ENCODE assay signal across 28 mouse cellular contexts in genomic region chr6:88188148-88188547, GRCm38 (mm10). TPM values are rescaled to one million over a fixed set of nuclear protein-coding genes. Genes with fewer than 3 reads are reported as not detected.
DNase-seq lines count a peak whose midpoint lies in the region; ATAC-seq lines count a peak whose summit lies in the region.
"Had no signal": no experiment of that assay in that cellular context is flagged by ENCODE, and none has a peak within 500 bp of the region (broad histone marks: within the 10 kb centered on the region; RNA-seq: fewer than 3 reads in every experiment).

No protein-coding gene starts in this region.

- H3K4me3 ChIP-seq in midbrain, embryonic 11.5 days (ENCODE audit: low read depth, low read length) = no peak overlapping the region
- H3K4me3 ChIP-seq in midbrain, embryonic 10.5 days = no peak overlapping the region
- no peak overlapping the region for H3K4me3 ChIP-seq in embryonic facial prominence, embryonic 10.5 days
- H3K4me3 ChIP-seq: embryonic facial prominence, embryonic 15.5 days; heart, embryonic 15.5 days; hindbrain, embryonic 13.5 days; stomach, embryonic 15.5 days had no signal

- no peak for ATAC-seq in midbrain, embryonic 11.5 days (ENCODE audit: low FRiP score)
- ATAC-seq: activated CD4-positive, CD25-positive, alpha-beta regulatory T cell, adult 4 months; inflammation-experienced regulatory T-cells, adult 6 months; liver, postnatal 0 days had no signal

- no peaks in the 10 kb centered on the region for H3K9me3 ChIP-seq in midbrain, embryonic 11.5 days (ENCODE audit: control insufficient read depth, low read length)
- no peaks in the 10 kb centered on the region for H3K9me3 ChIP-seq in midbrain, embryonic 10.5 days (replicated peaks)
- H3K9me3 ChIP-seq in embryonic facial prominence, embryonic 10.5 days = no peaks in the 10 kb centered on the region
- H3K9me3 ChIP-seq: embryonic facial prominence, embryonic 15.5 days; heart, embryonic 15.5 days; hindbrain, embryonic 13.5 days; midbrain, embryonic 12.5 days; stomach, embryonic 15.5 days had no signal

- 77% methylated on average over 6 of the region's 6 CpGs for WGBS in midbrain, embryonic 11.5 days
- 77% methylated on average over 6 of the region's 6 CpGs for WGBS in midbrain, embryonic 10.5 days
- WGBS in embryonic facial prominence, embryonic 10.5 days = 78% methylated on average over 6 of the region's 6 CpGs

- H3K9ac ChIP-seq in midbrain, embryonic 11.5 days (ENCODE audit: low read length) = no peak overlapping the region
- H3K9ac ChIP-seq: embryonic facial prominence, embryonic 15.5 days; heart, embryonic 15.5 days; liver, postnatal 0 days; midbrain, embryonic 12.5 days; stomach, embryonic 15.5 days had no signal

- peaks cover 60% of the 10 kb centered on the region for H3K27me3 ChIP-seq in midbrain, embryonic 11.5 days (ENCODE audit: control insufficient read depth, insufficient read depth, low read length)
- peaks cover 72% of the 10 kb centered on the region for H3K27me3 ChIP-seq in midbrain, embryonic 10.5 days (ENCODE audit: low read depth, poor library complexity, severe bottlenecking)
- peaks cover 75% of the 10 kb centered on the region for H3K27me3 ChIP-seq in embryonic facial prominence, embryonic 10.5 days (replicated peaks; ENCODE audit: low read depth, poor library complexity, severe bottlenecking)

- DNase-seq in frontal cortex, adult 2 months (ENCODE audit: extremely low spot score in 1 of 2, low spot score in 1 of 2) = peak; percentile 20 to 64
- DNase-seq in frontal cortex, postnatal 25 days (ENCODE audit: low spot score in 2 of 2) = no peak
- DNase-seq in midbrain, embryonic 11.5 days (ENCODE audit: low spot score, missing footprints) = peak; percentile 75
- no peak for DNase-seq in midbrain, embryonic 10.5 days (ENCODE audit: low spot score)
- DNase-seq in frontal cortex, postnatal 36 days (ENCODE audit: low spot score in 2 of 2) = peak; percentile 48 to 82
- DNase-seq in telencephalon, adult 2 months (ENCODE audit: low read depth, low spot score) = peak; percentile 65
- no peak for DNase-seq in embryonic facial prominence, embryonic 10.5 days (ENCODE audit: low spot score)
- DNase-seq: adrenal gland, adult 8-10 months; cerebellum, adult 8-10 months; gastrocnemius, postnatal 36 days; heart, postnatal 36 days; kidney, adult 18-20 months; kidney, postnatal 4 days; liver, postnatal 0 days; lung, postnatal 10 days; thymus, adult 18-20 months; thymus, postnatal 4 days had no signal

- H3K4me2 ChIP-seq in midbrain, embryonic 11.5 days = no peak overlapping the region
- H3K4me2 ChIP-seq: embryonic facial prominence, embryonic 15.5 days; heart, embryonic 15.5 days; hindbrain, embryonic 13.5 days; liver, embryonic 11.5 days; stomach, embryonic 15.5 days had no signal

- no peaks in the 10 kb centered on the region for H3K36me3 ChIP-seq in midbrain, embryonic 11.5 days (ENCODE audit: control insufficient read depth, insufficient read depth, low read length)
- no peaks in the 10 kb centered on the region for H3K36me3 ChIP-seq in midbrain, embryonic 10.5 days
- H3K36me3 ChIP-seq in embryonic facial prominence, embryonic 10.5 days (replicated peaks) = no peaks in the 10 kb centered on the region
- H3K36me3 ChIP-seq: embryonic facial prominence, embryonic 15.5 days; heart, embryonic 15.5 days; hindbrain, embryonic 13.5 days; midbrain, embryonic 12.5 days; stomach, embryonic 15.5 days had no signal

- H3K4me1 ChIP-seq in midbrain, embryonic 11.5 days (ENCODE audit: control insufficient read depth, insufficient read depth, low read length) = peaks cover 18% of the 10 kb centered on the region
- H3K4me1 ChIP-seq in midbrain, embryonic 10.5 days = peaks cover 26% of the 10 kb centered on the region
- peaks cover 24% of the 10 kb centered on the region for H3K4me1 ChIP-seq in embryonic facial prominence, embryonic 10.5 days

- no peak overlapping the region for H3K27ac ChIP-seq in midbrain, embryonic 11.5 days (ENCODE audit: low read depth, low read length)
- no peak overlapping the region for H3K27ac ChIP-seq in midbrain, embryonic 10.5 days (replicated peaks)
- no peak overlapping the region for H3K27ac ChIP-seq in embryonic facial prominence, embryonic 10.5 days (replicated peaks)
- H3K27ac ChIP-seq: embryonic facial prominence, embryonic 15.5 days; heart, embryonic 15.5 days; stomach, embryonic 15.5 days had no signal

RNA-seq across cellular contexts. Expression of gene Gata2, which starts 5.5 kb away (rescaled TPM):
- 5.7 and 7.4 TPM in 2 replicates for polyA plus RNA-seq in frontal cortex, adult 2 months (2012; rRNA removed)
- 26.6 and 28.6 TPM in 2 replicates for polyA plus RNA-seq in midbrain, embryonic 11.5 days (2014; fragmentation: Nextera tagmentation; extraction: Ambion mirVana)
- 19.3 and 36.1 TPM in 2 replicates for polyA plus RNA-seq in midbrain, embryonic 10.5 days (2016; fragmentation: Nextera tagmentation; extraction: Ambion mirVana)
- 34.6 and 35.9 TPM in 2 replicates for polyA plus RNA-seq in embryonic facial prominence, embryonic 10.5 days (2016; fragmentation: Nextera tagmentation; extraction: Ambion mirVana)
- polyA plus RNA-seq: activated CD4-positive, CD25-positive, alpha-beta regulatory T cell, adult 4 months; inflammation-experienced regulatory T-cells, adult 6 months had no signal

RNA-seq across cellular contexts. Expression of gene Dnajb8, which starts 33.9 kb away (rescaled TPM):
- not detected in 2 replicates for polyA plus RNA-seq in frontal cortex, adult 2 months (2012; rRNA removed)
- polyA plus RNA-seq in midbrain, embryonic 11.5 days (2014; fragmentation: Nextera tagmentation; extraction: Ambion mirVana) = not detected in 2 replicates
- not detected in 2 replicates for polyA plus RNA-seq in midbrain, embryonic 10.5 days (2016; fragmentation: Nextera tagmentation; extraction: Ambion mirVana)
- polyA plus RNA-seq in embryonic facial prominence, embryonic 10.5 days (2016; fragmentation: Nextera tagmentation; extraction: Ambion mirVana) = not detected in 2 replicates
- polyA plus RNA-seq: activated CD4-positive, CD25-positive, alpha-beta regulatory T cell, adult 4 months; C2C12; embryonic facial prominence, embryonic 15.5 days; heart, embryonic 15.5 days; hindbrain, embryonic 13.5 days; inflammation-experienced regulatory T-cells, adult 6 months; kidney, embryonic 16.5 days; limb, embryonic 11.5 days; liver, embryonic 11.5 days; liver, postnatal 0 days; midbrain, embryonic 12.5 days; stomach, embryonic 15.5 days had no signal

Comparison
In these comparisons a context has a peak if more than half of its experiments do, and no peak if none do; other contexts are left out.
1. DNase-seq: peak in frontal cortex, adult 2 months (2 of 2), midbrain, embryonic 11.5 days (single experiment), frontal cortex, postnatal 36 days (2 of 2) and telencephalon, adult 2 months (single experiment); none in frontal cortex, postnatal 25 days (0 of 2), midbrain, embryonic 10.5 days (single experiment) and embryonic facial prominence, embryonic 10.5 days (single experiment).